Mouse (Mus musculus) CH12.LX (cell line): ENCODE results near the gene Leng9. TPM values are rescaled to one million over a fixed set of nuclear protein-coding genes. Genes with fewer than 3 reads are reported as not detected.
A peak's percentile ranks its signal among the peaks of the same experiment; 100 is the strongest.

Experiments
- DNase-seq: peaks from one replicate; pipeline ENCODE4 v3.0.0-alpha.2; 2013; ENCODE audit errors: extremely low read depth
- H3K27ac ChIP-seq: 2 replicates; pipeline ENCODE4 v1.5.1; 2012; ENCODE audit warnings: low read depth, mild to moderate bottlenecking, control low read depth, moderate library complexity; ENCODE audit not compliant: insufficient read depth
- H3K27me3 ChIP-seq: replicated peaks from 2 replicates; pipeline ENCODE3; 2012; ENCODE audit warnings: inconsistent platforms
- H3K36me3 ChIP-seq, 2 experiments: replicated peaks in 1 of 2; 2 replicates each; pipeline versions ENCODE3 to v1.6.1; 2012; ENCODE audit warnings: inconsistent platforms in 1 of 2, low read length in 1 of 2, mild to moderate bottlenecking in 1 of 2, mixed read lengths in 1 of 2, moderate library complexity in 1 of 2; ENCODE audit not compliant: control insufficient read depth in 1 of 2, insufficient read depth in 1 of 2
- H3K4me1 ChIP-seq, 2 experiments: 2 replicates each; pipeline ENCODE4 v1.6.1; 2012; ENCODE audit warnings: inconsistent platforms in 1 of 2, moderate library complexity in 1 of 2; ENCODE audit not compliant: insufficient read depth in 2 of 2, control insufficient read depth in 1 of 2
- H3K4me2 ChIP-seq: 2 replicates; pipeline ENCODE4 v1.6.1; 2012; ENCODE audit warnings: low read depth, mild to moderate bottlenecking, control low read depth; ENCODE audit not compliant: poor library complexity, insufficient read depth, severe bottlenecking
- H3K4me3 ChIP-seq, 3 experiments: fragments of 150-350 bp in 1 of 3; sonication (generic) in 1 of 3; replicated peaks in 1 of 3; 2 replicates each; pipeline versions ENCODE3 to v1.5.1; 2011 to 2012; ENCODE audit warnings: low read depth in 2 of 3, low read length in 2 of 3, mild to moderate bottlenecking in 2 of 3, moderate library complexity in 2 of 3, control low read depth in 1 of 3, improper control_type of control experiment in 1 of 3, inconsistent platforms in 1 of 3, mixed read lengths in 1 of 3; ENCODE audit not compliant: poor library complexity in 1 of 3
- H3K79me2 ChIP-seq: replicated peaks from 2 replicates; pipeline ENCODE4 v1.6.1; 2012; ENCODE audit warnings: mild to moderate bottlenecking, moderate library complexity; ENCODE audit not compliant: control insufficient read depth, poor library complexity, insufficient read depth, severe bottlenecking; ENCODE audit errors: extremely low read depth
- H3K9ac ChIP-seq: 2 replicates; pipeline ENCODE4 v1.6.1; 2012; ENCODE audit warnings: low read depth, mild to moderate bottlenecking, control low read depth, moderate library complexity; ENCODE audit not compliant: insufficient read depth
- H3K9me3 ChIP-seq: replicated peaks from 2 replicates; pipeline ENCODE3; 2012; ENCODE audit warnings: low read length, inconsistent platforms, mixed read lengths
- CHD2 ChIP-seq: IDR thresholded peaks from 2 replicates; pipeline ENCODE4 v1.6.1; 2011; ENCODE audit warnings: low read length, improper control_type of control experiment
- CTCF ChIP-seq, 2 experiments: IDR thresholded peaks in 1 of 2; conservative IDR thresholded peaks in 1 of 2; 2 replicates each; pipeline ENCODE4 v1.5.1; 2011 to 2012; ENCODE audit warnings: low read depth in 2 of 2, low read length in 2 of 2, improper control_type of control experiment in 1 of 2, inconsistent platforms in 1 of 2, mild to moderate bottlenecking in 1 of 2, moderate library complexity in 1 of 2
- ELF1 ChIP-seq: IDR thresholded peaks from 2 replicates; pipeline ENCODE4 v1.6.1; 2014; ENCODE audit warnings: low read depth, mild to moderate bottlenecking, inconsistent platforms, low read length, improper control_type of control experiment
- EP300 ChIP-seq: IDR thresholded peaks from 2 replicates; pipeline ENCODE4 v1.6.1; 2011; ENCODE audit warnings: low read length, improper control_type of control experiment
- ETS1 ChIP-seq: conservative IDR thresholded peaks from 2 replicates; pipeline ENCODE4 v1.6.1; 2012; ENCODE audit warnings: low read depth, mild to moderate bottlenecking, inconsistent platforms, low read length, improper control_type of control experiment, moderate library complexity
- IRF4 ChIP-seq: IDR thresholded peaks from 2 replicates; pipeline ENCODE4 v1.6.1; 2014; ENCODE audit warnings: low read depth, mild to moderate bottlenecking, inconsistent platforms, low read length, improper control_type of control experiment
- KAT2A ChIP-seq: IDR thresholded peaks from 2 replicates; pipeline ENCODE4 v1.6.1; 2012; ENCODE audit warnings: low read length, improper control_type of control experiment, inconsistent platforms; ENCODE audit not compliant: insufficient replicate concordance
- MAFK ChIP-seq: IDR thresholded peaks from 2 replicates; pipeline ENCODE4 v1.6.1; 2011; ENCODE audit warnings: low read length, improper control_type of control experiment; ENCODE audit not compliant: insufficient replicate concordance
- MXI1 ChIP-seq: IDR thresholded peaks from 2 replicates; pipeline ENCODE4 v1.6.1; 2011; ENCODE audit warnings: mild to moderate bottlenecking, low read depth, low read length, improper control_type of control experiment
- MYC ChIP-seq: IDR thresholded peaks from 2 replicates; pipeline ENCODE4 v1.6.1; 2011; ENCODE audit warnings: low read depth, mild to moderate bottlenecking, improper control_type of control experiment, low read length
- NELFE ChIP-seq: IDR thresholded peaks from 2 replicates; pipeline ENCODE4 v1.6.1; 2011; ENCODE audit warnings: low read depth, low read length, improper control_type of control experiment
- NRF1 ChIP-seq: IDR thresholded peaks from 2 replicates; pipeline ENCODE4 v1.6.1; 2014; ENCODE audit warnings: low read depth, mild to moderate bottlenecking, inconsistent platforms, low read length, improper control_type of control experiment, moderate library complexity
- PAX5 ChIP-seq: IDR thresholded peaks from 2 replicates; pipeline ENCODE4 v1.6.1; 2012; ENCODE audit warnings: low read length, inconsistent platforms, mixed read lengths
- POLR2AphosphoS2 ChIP-seq: IDR thresholded peaks from 2 replicates; pipeline ENCODE4 v1.6.1; 2011; ENCODE audit warnings: low read depth, low read length, improper control_type of control experiment
- SMC3 ChIP-seq: IDR thresholded peaks from 2 replicates; pipeline ENCODE4 v1.6.1; 2011; ENCODE audit warnings: low read depth, low read length, improper control_type of control experiment
- TBP ChIP-seq: conservative IDR thresholded peaks from 2 replicates; pipeline ENCODE4 v1.6.1; 2011; ENCODE audit warnings: low read depth, low read length, improper control_type of control experiment
- TCF12 ChIP-seq: IDR thresholded peaks from 2 replicates; pipeline ENCODE4 v1.6.1; 2014; ENCODE audit warnings: low read depth, mild to moderate bottlenecking, inconsistent platforms, low read length, improper control_type of control experiment
- USF2 ChIP-seq: conservative IDR thresholded peaks from 2 replicates; pipeline ENCODE4 v1.6.1; 2011; ENCODE audit warnings: low read depth, low read length, improper control_type of control experiment
- ZKSCAN1 ChIP-seq: IDR thresholded peaks from 2 replicates; pipeline ENCODE4 v1.6.1; 2012; ENCODE audit warnings: low read depth, inconsistent platforms, low read length, improper control_type of control experiment, borderline replicate concordance
- ZMIZ1 ChIP-seq: IDR thresholded peaks from 2 replicates; pipeline ENCODE4 v1.6.1; 2012; ENCODE audit warnings: low read depth, mild to moderate bottlenecking, inconsistent platforms, low read length, improper control_type of control experiment
- dilution Hi-C: fragments of 300-500 bp; cut with MboI; formaldehyde crosslinking; loops from 2 replicates; pipeline ENCODE4 v1.14.3; 2020; ENCODE audit warnings: low sequenced_read_pairs; ENCODE audit not compliant: extremely low pct_unique_long_range_greater_than_20kb, extremely low pct_ligation_motif_present
- in situ Hi-C: fragments of 300-500 bp; cut with MboI; formaldehyde crosslinking; loops from 3 replicates; pipeline ENCODE4 v1.14.3; 2019; ENCODE audit warnings: low sequenced_read_pairs, low pct_ligation_motif_present, low pct_unique_long_range_greater_than_20kb, mixed read lengths
- polyA plus RNA-seq: library from polyadenylated mRNA; unstranded; fragments of >175 nt; gene quantifications from 2 replicates; pipeline ENCODE4 v1.2.1, GENCODE M21; 2012; ENCODE audit warnings: low read depth; ENCODE audit not compliant: insufficient read length
- total RNA-seq, 2 experiments: library from RNA; depleted of rRNA; stranded (reverse); fragments of 300-350 nt in 1 of 2; fragments of >200 nt in 1 of 2; gene quantifications; 2 replicates each; pipeline ENCODE4 v1.2.3; 2012 to 2014

Gene Leng9
- total and polyA plus RNA-seq, 3 experiments: 1.1 to 1.2 (median 1.2) TPM

DNA sequence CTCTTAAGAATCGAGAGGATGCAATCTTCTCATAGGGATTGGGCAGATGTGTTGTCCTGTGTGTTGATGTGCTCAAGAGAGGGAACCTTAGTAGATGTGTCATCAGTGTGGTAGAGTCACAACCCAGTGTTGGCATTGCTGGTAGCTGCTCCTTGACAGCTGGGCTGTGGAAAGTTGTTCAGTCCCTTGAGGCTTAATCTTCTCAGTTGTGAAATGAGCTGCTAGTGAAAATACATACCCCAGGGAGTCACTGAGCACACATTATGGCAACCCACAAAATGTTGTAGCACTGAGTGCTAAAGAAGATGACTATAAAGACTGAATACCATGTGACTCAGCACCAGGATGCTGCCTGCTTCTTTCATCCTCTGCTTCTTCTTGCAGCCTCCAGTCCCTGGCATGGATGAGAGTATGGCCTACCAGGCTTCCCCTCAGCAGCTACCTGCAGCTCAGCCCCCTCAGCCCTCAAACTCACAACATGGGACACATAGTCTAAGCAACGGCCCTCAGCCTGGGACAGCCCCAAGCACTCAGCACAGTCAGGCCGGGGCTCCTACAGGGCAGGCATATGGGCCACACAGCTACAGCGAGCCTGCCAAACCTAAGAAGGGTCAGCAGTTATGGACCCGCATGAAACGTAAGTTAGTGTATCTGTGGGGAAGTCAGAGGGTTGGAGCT lies 8.4 kb downstream of the Leng9 start (continued):
- no peak for TF ChIP-seq CTCF (conservative IDR thresholded peaks at IDR 0.05 in 1 of 2, IDR thresholded peaks at IDR 0.05 in 1 of 2; ENCODE audit: low read depth in 2 of 2, low read length in 2 of 2)
- no peak for TF ChIP-seq NRF1
- no peak for TF ChIP-seq NELFE
- no peak for TF ChIP-seq TCF12
- no peak for TF ChIP-seq ELF1
- peak; percentile 81 for TF ChIP-seq IRF4
- TF ChIP-seq PAX5: no peak
- no peak for TF ChIP-seq POLR2AphosphoS2
- TF ChIP-seq USF2: no peak
- TF ChIP-seq ZKSCAN1: no peak
- no peak for TF ChIP-seq MYC
- no peak for TF ChIP-seq ZMIZ1
- TF ChIP-seq SMC3: no peak
- TF ChIP-seq CHD2: no peak
- TF ChIP-seq, all 38 proteins: peak for 8

DNA sequence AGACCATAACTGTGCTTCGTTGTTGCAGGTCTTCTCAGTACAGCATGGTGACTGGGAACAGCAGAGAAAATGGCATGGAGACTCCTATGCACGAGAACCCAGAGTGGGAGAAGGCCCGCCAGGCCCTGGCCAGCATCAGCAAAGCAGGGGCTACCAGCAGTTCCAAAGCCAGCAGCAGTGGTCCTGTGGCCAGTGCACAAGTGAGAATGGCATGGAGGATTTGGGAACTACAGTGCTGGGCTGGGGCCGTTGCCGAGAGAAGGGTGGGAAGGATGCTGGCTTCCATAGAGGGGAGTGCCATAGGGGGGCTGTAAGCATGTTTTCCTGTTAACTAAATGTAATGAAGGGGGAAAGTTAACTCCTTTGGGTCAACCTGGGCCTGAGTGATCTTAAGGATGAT lies 10.8 kb downstream of the Leng9 start:
- no peak for DNase-seq
- dilution Hi-C loops: no loop called here
- H3K27ac ChIP-seq: no peak overlapping the region
- peaks cover 23% of the 10 kb centered on the region for H3K79me2 ChIP-seq
- H3K36me3 ChIP-seq: peaks cover 53 to 69% of the 10 kb centered on the region in 2 experiments
- H3K27me3 ChIP-seq: no peaks in the 10 kb centered on the region
- no peaks in the 10 kb centered on the region for H3K9me3 ChIP-seq
- no peak overlapping the region for H3K9ac ChIP-seq
- H3K4me3 ChIP-seq: no peak overlapping the region
- TF ChIP-seq KAT2A (no peak), MXI1 (no peak), MAFK (no peak), ETS1 (no peak), EP300 (no peak), TBP (no peak), ELF1 (no peak)
- peaks cover 16 to 59% of the 10 kb centered on the region in 2 experiments for H3K4me1 ChIP-seq
- in situ Hi-C loops: no loop called here
- no peak overlapping the region for H3K4me2 ChIP-seq
